Mouse (Mus musculus): Measurements from ENCODE around the gene Tia1. TPM values are rescaled to one million over a fixed set of nuclear protein-coding genes. Genes with fewer than 3 reads are reported as not detected.
"Not testable (repeated sequence)": the region's sequence is repeated elsewhere in the genome, so short reads cannot be mapped to it uniquely, and the experiment has no call there.

Gene Tia1
- total RNA-seq (2021): 100 to 1,000 TPM; 148 to 168 TPM
- long read RNA-seq, full-length matches to known transcripts: 32 of 52 reads
- long read RNA-seq, partial matches to known transcripts: 3 of 52 reads
- long read RNA-seq, other reads (novel, unspliced or antisense): 17 of 52 reads

DNA sequence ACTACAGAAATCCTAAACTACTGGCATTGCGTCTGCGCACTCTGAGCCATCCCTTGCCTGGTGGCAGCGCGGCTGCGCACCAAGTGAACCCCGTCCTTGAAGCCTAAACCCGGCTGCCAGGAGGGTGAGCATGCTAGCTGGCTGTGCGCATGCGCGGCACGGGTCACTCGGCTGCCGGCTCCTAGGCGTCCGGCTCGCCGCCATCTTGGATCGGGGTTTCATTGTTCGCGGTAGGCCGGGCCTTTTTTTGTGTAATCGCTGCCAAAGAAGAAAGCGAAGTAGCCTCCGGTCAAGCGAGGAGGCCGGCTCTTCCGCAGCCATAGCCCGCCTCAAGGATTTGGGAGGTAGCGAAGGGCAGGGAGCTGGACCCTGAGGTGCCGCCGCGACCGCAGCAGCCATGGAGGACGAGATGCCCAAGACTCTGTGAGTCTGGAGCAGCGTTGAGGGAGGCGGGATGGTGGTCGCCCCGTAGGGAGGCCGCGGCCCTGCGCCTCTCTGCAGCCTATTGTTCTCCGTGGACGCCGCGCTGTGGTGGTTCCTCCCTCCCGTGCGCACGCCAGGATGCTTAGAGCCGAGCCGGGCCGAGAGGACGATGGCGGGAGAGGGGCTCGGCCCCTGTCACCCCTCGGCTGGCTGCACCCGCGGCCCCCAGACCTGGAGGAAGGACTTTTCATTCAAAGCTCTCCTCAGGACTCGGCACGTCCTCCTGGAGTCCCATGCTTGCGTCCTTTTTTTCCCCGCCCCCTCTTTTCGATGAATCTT lies at the start of gene Tia1:
Gene Tia1 (plus strand): TSS at position 120 of the 762 bp plus-strand sequence.
- DNase-seq (ENCODE audit: low spot score in 2 of 2): peak; percentile 97 to 99

DNA sequence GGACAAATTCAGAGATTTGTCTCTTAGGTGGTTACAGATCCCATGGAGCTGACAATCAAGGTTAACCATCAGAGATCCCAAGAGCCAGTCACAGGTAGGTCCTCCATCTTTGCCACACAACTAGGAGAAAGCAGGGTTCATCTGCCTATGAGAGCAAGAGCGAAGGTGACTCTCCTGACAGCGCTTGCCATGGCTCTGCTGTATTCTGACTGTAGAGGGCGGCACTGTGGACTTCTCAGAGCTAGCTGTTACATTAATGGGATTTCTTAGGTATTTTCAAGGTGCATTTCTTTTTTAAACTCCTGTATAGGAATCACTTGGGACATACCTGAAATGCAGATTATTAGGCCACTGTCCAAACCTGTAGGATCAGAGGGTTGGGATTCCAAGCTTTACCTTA lies 49.1 kb upstream of the Tia1 start:
- no peak for DNase-seq (ENCODE audit: low spot score in 2 of 2)

DNA sequence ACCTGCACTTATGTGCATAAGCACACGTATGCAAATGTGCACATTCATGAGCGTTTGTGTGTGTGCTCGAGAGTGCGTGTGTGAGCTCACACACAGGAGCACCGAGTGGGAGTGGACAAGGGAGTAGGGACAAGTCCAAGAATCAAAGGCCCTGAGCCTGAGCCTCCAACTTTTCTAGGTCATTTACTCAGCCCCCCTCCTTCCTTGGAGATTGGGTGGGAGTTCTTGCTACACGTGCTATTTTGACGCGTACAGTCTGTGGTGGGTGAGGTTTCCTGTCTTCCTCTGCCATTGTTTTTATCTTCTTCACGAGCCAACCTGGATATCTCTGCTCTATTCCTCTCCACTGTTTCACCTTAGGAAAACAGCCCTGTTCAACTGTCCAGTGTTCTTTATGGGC lies 47.1 kb upstream of the Tia1 start:
- DNase-seq (ENCODE audit: low spot score in 2 of 2): no peak

DNA sequence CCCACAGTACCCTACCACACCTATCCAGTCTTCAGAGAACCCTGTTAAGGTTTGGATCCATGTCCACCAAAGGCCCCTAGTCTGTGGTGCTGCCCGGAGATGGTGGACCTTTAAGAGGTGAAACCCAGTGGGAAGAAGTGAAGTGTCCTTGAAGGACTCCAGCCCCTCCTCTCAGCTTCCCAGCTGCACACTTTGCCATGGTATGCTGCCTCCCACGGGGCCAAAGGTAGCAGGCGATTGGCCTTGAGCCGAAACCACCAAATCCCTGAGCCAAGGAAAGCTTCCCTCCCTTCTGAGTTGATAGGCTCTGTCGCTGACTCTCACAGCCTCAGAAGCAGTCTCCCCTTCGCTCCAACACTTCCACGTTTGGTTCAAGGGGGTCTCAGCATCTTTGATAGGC lies 43.3 kb upstream of the Tia1 start:
- no peak for DNase-seq (ENCODE audit: low spot score in 2 of 2)

DNA sequence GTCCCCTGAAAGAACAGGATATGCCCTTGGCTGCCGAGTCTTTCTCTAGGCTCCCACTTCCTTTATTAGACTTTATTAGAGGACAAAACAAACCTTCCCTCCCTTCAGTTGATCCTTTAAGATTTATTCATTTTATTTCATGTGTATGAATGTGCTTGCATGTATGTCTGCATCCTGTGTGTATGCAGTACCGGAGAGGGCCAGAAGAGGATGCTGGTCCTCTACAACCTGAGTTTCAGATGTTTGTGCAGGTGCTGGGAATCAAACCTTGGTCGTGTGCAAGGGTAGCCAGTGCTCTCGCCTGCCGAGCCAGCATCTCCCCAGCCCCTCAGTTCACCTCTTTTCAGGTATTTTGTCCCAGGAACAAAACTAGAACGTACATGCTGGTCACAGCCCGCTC lies 42.6 kb upstream of the Tia1 start:
- no peak for DNase-seq (ENCODE audit: low spot score in 2 of 2)

DNA sequence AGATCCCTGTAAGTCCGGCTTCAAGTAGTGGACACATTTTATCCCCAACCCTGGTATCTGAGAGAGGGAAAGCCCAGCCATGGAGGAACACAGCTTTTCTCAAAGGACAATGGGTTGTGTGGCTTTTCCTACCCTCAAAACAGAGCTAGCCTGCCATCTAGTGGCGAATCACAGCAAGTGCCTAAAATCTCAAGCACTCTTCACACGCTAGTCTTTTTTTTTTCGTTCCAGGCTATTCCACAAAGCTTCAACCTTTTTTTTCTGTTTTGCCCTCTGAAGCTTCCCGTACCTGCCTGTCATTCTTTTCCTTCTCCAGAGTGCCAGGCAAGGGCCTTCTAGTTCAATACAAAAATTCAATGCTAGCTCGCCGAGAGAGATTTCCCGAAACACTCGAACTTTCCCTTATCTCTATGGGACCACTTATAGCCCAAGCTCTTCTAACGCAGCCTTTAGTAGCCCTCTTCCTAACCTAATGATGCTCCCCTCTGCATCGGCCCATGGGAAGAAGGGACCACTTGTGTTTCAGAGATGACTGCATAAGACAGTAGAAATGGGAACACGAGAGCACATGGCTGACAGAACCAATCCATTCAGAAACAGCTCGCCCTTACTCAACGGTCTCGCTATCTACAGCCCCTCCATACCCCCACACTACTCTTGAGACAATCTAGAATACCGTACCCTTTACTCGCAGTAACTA lies 39.4 kb upstream of the Tia1 start:
- DNase-seq (ENCODE audit: low spot score in 2 of 2): peak; percentile 86 to 89

DNA sequence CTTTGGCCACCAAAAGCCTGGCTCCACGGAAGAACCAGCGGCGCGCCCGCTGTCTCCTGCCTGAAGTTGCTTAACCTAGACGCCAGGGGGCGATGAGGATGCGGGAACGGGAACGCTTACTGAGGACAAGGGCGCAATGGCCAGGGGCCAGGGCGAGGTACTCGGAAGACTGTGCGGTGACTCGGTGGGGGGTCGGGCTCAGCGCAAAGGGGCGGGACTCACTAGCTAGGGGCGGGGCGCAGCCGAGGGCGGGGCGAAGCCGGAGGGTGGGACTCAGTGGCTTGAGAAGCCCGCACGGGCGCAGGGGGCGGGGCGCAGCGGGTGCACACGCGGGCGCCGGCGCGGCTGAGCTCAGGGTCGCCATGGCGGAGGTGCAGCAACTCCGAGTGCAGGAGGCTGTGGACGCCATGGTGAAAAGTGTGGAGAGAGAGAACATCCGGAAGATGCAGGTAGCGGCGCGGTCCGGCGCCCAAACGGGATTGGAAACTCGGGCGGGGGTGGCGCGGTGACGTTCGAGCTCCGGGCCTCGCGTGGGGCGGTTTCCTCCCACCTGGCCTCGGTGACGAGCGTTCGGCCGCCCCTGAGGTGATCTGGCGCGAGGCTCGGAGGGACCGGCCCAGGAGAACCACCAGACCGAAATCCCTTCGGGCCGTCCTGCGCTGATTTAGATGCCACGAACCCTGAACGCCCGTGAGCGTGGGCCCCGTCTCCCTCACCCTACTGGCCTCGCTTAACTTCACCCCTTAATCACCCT lies 38.5 kb upstream of the Tia1 start, which contains the start of gene Fam136a:
Gene Fam136a (plus strand): TSS at position 276 of the 754 bp plus-strand sequence.
- peak; percentile 97 to 98 for DNase-seq (ENCODE audit: low spot score in 2 of 2)

DNA sequence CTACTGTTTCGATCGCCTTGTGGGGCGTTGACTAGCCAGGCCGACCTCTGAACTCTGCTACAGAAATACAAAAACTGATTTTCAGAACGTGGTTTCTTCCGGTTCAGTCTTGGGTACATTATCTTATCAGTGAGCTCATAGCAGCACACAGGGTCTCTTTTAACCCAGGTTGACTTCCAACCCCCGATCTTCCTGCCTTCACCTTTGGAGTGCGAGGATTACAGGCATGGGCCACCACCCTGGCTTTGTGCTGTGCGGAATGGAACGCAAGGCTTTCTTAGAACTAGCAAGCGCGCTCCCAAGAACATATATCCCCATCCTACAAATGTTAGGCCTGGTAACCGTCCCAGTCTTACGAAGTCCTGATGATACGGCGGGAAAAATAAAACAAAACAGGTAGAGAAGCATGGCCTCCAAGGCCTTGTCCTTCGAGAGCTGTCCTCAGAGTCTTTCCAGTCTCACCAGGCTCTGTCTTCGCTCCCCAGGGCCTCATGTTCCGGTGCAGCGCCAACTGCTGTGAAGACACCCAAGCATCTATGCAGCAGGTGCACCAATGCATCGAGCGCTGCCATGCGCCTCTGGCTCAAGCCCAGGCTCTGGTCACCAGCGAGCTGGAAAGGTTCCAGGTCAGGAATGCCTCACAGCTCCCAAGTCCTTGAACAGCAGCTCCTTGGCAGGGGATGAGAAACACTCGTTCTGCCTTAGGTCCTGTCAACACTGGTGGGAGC lies 37.7 kb upstream of the Tia1 start:
- DNase-seq (ENCODE audit: low spot score in 2 of 2): peak; percentile 39 to 59

DNA sequence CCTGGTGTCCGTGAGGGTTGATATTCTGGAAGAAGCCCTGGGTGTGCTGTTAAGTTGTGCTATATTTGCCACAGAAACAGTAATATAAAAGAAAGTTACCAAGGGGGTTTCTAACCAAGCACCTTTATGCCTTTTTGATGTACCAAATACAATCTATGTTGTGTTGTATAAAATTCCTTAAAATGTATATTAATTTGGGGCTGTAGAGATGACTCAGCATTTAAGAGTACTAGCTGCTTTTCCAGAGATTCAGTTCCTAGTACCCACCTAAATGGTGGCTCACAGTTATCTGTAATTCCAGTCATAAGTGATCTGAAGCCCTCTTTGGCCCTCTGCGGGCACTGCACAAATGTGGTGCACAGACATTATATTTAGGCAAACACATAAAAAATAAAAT lies 37.2 kb upstream of the Tia1 start:
- no peak for DNase-seq (ENCODE audit: low spot score in 2 of 2)

DNA sequence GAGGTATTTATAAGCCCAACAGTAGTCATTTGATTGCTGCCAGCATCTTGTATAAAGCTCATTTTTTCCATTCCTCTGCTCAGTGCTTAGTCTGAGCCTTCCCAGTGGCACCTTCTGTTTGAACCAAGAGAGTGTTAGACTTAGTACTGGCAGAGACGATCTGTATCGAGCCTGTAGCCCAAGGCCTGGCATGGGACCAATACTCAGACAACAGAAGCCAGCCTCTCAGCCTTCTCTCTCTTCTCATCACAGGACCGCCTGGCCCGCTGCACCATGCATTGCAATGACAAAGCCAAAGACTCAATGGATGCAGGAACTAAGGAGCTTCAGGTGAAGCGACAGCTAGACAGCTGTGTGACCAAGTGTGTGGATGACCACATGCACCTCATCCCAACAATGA lies 35.5 kb upstream of the Tia1 start:
- DNase-seq (ENCODE audit: low spot score in 2 of 2): no peak

DNA sequence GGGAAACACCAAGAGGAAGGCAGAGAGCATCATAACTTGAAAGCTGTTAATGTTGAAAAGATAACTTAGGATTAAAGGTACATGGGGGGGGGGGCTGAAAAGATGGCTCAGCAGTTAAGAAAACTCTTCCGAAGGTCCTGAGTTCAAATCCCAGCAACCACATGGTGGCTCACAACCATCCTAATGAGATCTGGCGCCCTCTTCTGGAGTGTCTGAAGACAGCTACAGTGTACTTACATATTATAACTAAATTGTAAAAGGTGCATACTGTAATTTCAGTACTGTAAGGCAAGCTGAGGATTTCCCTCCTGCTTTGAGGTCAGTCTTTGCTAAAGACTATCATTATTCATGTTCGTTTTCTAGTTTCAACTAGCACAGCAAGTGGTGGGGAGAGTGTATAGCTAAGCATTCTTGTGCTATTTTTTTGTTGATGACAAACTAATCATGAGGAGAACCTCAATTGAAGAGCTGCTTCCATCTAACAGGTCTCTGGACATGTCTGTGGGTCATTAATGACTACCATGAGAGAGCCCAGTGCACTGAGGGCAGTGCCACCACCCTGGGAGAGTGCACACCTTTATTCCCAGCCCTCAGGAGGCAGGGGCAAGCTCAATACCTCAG lies 33.8 kb upstream of the Tia1 start:
- no peak for DNase-seq (ENCODE audit: low spot score in 2 of 2)

DNA sequence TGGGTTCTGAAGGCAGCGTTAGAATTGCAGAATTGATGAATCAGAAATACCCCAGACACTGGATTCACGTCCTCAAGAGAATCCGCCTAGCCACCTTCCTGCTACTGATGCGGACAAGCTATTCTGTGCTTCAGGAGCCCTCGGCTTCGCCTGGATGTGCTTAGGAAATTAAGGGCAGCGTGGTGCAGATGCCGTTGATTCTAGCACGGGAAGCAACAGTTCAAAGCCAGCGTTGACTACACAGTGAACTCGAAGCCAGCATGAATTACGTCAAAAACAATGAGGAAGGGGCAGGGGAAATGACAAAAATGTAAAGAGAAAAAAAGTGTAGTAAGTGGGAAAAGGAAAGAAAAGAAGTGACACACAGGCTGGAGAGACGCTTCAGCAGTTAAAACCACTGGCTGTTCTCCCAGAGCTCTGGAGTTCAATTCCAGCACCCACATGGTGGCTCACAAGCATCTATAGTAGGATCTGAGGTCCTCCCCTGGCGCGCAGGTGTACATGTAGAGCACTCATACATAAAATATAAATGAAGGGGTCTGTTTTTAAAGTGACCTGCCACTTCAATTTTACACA lies 33.2 kb upstream of the Tia1 start, which contains the start of gene Snrpg:
Gene Snrpg (plus strand): TSS at position 541 of the 576 bp plus-strand sequence.
- DNase-seq (ENCODE audit: low spot score in 2 of 2): no peak

DNA sequence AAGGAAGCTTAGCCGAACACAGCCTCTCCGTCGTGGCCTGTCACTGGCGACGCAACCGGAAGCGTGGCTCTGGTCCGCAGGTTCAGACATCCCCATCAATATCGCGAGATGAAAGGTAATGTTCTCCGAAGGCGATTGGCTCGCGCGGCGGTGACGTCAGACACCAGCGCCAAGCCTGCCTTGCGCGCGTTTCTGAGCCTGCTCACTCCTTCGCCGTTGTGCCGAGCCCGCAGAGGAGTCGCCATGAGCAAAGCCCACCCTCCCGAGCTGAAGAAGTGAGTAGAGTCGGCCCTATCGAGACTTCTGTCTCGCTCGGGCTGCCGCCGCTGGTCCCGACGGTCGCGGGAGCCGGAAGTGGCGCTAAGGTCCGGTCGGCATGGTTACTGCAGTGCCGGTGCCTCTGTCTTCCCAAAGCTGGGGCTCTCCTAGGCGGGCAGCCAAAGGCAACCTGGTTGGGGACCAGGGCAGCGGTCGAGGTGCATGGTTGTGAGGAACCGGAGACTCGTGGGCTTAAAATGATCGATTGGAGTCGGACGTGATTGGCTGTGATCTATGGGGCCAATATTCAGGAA lies 32.6 kb upstream of the Tia1 start:
- DNase-seq (ENCODE audit: low spot score in 2 of 2): peak; percentile 96 to 97

DNA sequence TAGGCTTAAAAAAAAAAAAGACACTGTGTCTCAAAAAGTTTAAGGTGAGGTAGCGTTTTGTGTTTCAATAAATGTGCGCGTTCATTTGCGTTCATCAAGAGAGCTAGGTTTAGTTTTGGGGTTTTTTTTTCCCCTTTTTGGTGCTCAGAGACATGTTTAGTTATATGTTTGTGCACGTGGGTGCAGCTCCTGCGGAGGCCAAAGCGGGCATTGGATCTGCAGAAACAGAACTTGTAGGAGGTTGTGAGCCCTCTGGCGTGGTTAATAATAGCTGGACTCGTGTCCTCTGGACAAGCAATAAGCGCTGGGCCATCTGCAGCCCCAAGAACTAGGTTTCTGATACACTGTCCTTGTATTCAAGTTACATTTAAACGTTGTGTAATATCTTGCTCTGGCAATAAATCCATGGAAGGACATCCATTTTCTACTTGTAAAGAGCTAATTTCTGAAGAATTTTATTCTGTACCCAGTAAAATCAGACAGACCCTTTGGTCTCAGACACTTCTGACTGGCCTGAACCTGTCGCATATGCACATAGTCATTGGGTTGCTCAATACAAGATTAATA lies 32.0 kb upstream of the Tia1 start:
- DNase-seq (ENCODE audit: low spot score in 2 of 2): no peak

DNA sequence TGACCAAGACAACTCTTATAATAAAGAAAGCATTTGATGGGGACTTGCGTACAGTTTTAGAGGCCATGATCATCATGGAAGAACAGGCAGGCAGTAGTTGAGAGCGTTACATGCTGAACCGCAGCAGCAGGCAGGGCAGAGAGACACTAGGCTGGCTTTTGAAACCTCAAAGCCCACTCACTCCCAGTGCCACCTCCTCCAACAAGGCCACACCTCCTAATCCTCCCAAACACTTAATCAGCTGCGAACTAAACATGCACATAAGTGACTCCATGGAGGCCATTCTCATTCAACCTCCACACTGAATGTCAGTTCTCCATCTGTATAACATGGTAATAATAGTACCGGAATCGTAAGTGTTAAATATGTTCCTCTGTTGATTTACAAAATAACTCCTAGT lies 30.5 kb upstream of the Tia1 start:
- no peak for DNase-seq (ENCODE audit: low spot score in 2 of 2)

DNA sequence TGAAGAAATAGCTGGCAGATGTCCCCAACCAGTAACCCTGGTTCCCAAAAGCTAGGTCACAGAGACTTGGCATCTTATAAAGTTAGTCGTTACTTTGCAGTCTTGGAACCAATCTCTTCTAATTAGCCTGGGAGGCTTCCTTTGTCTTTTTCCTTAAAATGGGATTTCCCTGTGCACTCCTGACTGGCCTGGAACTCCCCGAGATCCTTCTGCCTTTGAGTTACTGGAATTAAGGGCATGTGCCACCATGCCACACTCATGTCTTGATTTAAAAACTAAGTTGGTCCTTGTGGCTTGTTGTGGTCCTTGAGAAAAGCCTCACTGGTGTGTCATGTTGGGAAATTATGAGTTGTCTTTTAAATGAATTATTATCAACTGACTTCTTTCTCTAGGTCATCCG lies 25.7 kb upstream of the Tia1 start:
- DNase-seq (ENCODE audit: low spot score in 2 of 2): no peak

DNA sequence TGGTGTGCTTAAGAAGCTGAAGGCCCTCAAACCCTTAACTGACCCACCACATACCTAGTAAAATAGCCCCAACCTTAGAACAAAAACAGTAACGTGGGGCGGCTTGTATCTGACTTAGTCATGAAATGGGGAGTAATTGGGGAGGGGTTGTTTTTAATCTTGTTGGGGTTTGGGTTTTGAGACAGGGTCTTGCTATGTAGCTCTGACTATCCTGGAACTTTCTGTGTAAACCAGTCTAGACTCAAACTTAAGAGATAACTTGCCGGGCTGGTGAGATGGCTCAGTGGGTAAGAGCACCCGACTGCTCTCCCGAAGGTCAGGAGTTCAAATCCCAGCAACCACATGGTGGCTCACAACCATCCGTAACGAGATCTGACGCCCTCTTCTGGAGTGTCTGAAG lies 23.9 kb upstream of the Tia1 start:
- not testable (repeated sequence) for DNase-seq (ENCODE audit: low spot score in 2 of 2)

DNA sequence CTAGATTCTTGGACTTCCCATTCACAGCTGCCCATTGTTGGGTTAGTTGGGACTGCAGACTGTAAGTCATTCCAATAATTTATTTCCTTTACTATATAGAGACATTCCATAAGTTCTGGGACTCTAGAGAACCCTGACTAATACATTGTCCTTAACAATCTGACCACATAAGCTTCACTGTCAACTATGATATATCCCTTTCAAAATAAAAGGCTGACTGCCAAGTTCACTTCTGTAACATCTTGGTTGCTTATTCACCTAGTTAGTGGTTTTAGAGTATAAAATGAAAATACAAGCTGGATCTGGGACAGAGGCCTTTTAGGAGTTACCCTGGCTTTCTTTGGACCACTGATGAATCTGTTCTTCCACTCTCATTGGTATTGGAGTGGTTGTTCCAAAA lies 21.5 kb upstream of the Tia1 start:
- DNase-seq (ENCODE audit: low spot score in 2 of 2): no peak

DNA sequence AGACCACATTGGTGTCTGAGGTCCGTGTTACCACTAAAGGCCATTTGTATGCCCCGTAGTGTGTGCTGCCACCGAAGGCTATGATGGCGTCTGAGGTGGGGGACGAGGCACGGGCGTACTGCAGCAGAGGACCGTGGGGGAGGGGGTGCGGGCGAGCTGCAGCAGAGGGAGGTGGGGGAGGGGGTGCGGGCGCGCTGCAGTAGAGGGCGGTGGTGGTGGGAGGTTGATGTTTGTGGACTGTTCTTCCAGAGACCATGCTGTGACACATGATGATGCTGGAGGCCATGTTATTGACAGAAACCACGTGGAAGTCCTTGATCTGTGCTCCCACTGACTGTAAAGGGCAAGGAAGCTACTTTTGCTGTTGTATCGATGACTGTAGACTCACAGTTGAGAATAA lies 20.6 kb upstream of the Tia1 start:
- DNase-seq (ENCODE audit: low spot score in 2 of 2): no peak

DNA sequence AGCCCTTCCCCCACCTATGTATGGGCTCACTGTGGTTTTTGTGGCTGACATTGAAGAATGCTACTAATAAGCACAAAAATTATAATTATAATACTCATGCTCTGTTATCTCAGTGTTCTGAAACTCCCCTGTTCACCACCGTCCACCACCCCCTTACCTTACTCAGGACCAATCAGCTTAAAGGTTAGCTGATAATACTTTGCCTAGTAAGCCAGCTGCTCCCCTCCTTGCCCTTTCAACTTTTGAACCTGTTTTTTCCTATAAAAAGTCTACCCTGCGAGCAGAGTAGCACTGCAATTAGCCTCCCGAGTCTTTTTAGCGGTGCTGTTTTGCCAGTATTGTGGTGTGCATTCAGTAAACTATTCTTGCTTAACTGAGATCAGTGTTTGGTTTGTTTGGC lies 19.3 kb upstream of the Tia1 start:
- no peak for DNase-seq (ENCODE audit: low spot score in 2 of 2)

Data from layer of hippocampus, postnatal 10 days (tissue).